Mouse (Mus musculus): ENCODE results near the gene Olfr901. TPM values are rescaled to one million over a fixed set of nuclear protein-coding genes. Genes with fewer than 3 reads are reported as not detected.
"Not testable (repeated sequence)": the region's sequence is repeated elsewhere in the genome, so short reads cannot be mapped to it uniquely, and the experiment has no call there.

Olfr901 gene
- total RNA-seq (2021), result not detected
- long read RNA-seq, experiment 1, result 0 reads
- long read RNA-seq, experiment 2, result 0 reads

- DNase-seq, result no peak
These were observed at the start of gene Olfr901 for GRCm38 (mm10) chr9:38429155-38429554. Olfr901 (plus strand) TSS chr9:38429455.

DNA sequence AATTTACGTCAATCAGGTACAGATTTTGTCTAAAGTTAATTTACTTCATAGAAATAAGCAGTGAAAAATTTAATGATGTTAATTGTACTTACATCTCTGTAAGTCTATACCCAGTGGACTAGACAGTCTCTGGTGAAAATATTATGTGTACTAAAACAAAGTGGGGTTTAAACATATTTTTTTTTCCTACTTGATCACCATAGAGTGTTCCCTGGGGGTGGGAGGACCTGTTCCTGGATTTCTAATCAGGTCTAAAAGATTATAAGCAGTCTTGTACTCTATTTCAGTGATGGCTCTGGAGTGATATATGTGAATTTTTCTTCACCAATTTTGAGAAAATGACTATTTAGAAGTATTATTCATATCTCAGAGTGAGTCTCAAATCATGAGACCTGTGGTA is 27.9 kb upstream of the Olfr901 start, which contains the start of gene Olfr147:
Olfr147 (plus strand) TSS at position 301 of the 400 bp plus-strand sequence.
- DNase-seq, result no peak

DNA sequence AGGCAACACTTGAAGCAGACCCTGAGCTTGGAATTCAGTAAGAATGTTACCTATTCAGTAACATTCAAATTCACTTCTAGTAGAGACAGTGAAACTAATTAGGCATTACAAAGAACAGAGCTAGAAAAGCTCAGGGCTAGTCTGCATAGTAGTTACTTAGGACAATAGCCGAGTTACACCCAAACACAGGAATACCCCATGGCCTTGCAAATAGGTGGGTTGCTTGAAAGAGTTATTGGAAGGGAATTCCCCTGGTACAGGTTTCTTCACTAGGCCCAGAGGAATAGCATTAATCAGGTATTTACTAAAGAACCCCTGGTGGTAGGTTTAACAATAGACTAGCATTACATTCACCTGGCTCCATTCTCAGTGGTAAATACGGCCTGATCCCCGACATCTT is 21.8 kb upstream of the Olfr901 start:
- not testable (repeated sequence) for DNase-seq

- DNase-seq, result not testable (repeated sequence)
These were observed 15.8 kb upstream of the Olfr901 start for GRCm38 (mm10) chr9:38413502-38413901.

GRCm38 (mm10) chr9:38423801-38424200 is 5.5 kb upstream of the Olfr901 start:
- no peak for DNase-seq

- no peak for DNase-seq
These were observed 2.2 kb upstream of the Olfr901 start for GRCm38 (mm10) chr9:38427026-38427425.

- DNase-seq, result no peak
These were observed 18.1 kb downstream of the Olfr901 start, which contains the start of gene Olfr902 for GRCm38 (mm10) chr9:38447352-38447751. Olfr902 (plus strand) TSS chr9:38447652.

DNA sequence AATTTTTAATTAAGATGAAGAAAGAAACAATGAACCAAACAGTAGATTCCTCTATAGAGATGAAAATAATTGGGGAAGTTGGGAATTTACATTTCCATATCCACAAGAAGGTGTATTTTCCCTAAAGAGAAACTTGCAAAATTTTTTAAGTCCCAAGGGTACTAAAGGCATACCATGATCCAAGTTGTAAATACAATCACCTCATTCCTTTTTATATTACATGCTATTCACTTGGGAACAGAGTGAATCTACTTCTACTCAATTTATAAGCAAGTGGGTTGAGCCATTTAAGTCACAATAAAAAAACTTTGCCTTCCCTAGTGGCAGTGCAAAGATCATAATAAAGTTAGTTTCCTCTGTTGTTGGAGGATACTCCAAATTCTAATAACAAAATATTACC is 33.6 kb downstream of the Olfr901 start, which contains the start of gene Olfr904:
Olfr904 (plus strand) TSS at position 301 of the 400 bp plus-strand sequence.
- DNase-seq, result no peak

DNA sequence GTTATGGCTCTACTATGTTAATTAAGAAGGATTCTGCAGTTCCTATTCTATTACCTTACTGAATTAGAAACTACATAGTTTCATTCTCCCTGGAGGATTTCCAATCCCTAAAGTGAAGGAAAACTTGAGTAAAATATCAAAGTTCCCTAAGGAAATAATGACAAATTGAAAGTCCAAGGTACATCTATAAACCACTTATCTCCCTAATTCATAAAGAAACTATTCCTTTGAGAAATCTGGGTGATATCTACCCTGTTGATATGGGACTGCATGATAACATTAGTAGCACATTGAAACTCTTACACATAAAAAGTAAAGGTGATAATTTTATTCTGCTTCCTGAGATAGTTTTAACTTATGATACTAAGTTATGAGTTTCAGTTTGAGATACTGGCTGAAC is 41.6 kb downstream of the Olfr901 start, which contains the start of gene Olfr905:
Olfr905 (plus strand) TSS at position 301 of the 400 bp plus-strand sequence.
- no peak for DNase-seq

Other genes with a start within 250 kb of the Olfr901 start
- not detected for gene Olfr891, start 248.6 kb upstream of the Olfr901 start, total RNA-seq (2021)
- gene Olfr893, start 221.1 kb upstream of the Olfr901 start, total RNA-seq (2021), result not detected
- not detected for gene Olfr894, start 211.4 kb upstream of the Olfr901 start, total RNA-seq (2021)
- gene Olfr143, start 176.7 kb upstream of the Olfr901 start, total RNA-seq (2021), result not detected
- not detected for gene Olfr895, start 161.6 kb upstream of the Olfr901 start, total RNA-seq (2021)
- gene Olfr896-ps1, start 138.3 kb upstream of the Olfr901 start, total RNA-seq (2021), result not detected
- not detected for gene Olfr25, start 100.4 kb upstream of the Olfr901 start, total RNA-seq (2021)
- not detected for gene Olfr898, start 81.0 kb upstream of the Olfr901 start, total RNA-seq (2021)
- not detected for gene Olfr250, start 62.6 kb upstream of the Olfr901 start, total RNA-seq (2021)
- not detected for gene Olfr251, start 52.4 kb upstream of the Olfr901 start, total RNA-seq (2021)
- not detected for gene Olfr147, start 27.8 kb upstream of the Olfr901 start, total RNA-seq (2021)
- gene Olfr902, start 18.2 kb downstream of the Olfr901 start, total RNA-seq (2021), result not detected
- gene Olfr904, start 33.7 kb downstream of the Olfr901 start, total RNA-seq (2021), result not detected
- not detected for gene Olfr905, start 41.7 kb downstream of the Olfr901 start, total RNA-seq (2021)
- not detected for gene Olfr906, start 57.6 kb downstream of the Olfr901 start, total RNA-seq (2021)
- not detected for gene Olfr907, start 66.3 kb downstream of the Olfr901 start, total RNA-seq (2021)
- not detected for gene Olfr911-ps1, start 92.1 kb downstream of the Olfr901 start, total RNA-seq (2021)
- gene Olfr910, start 108.4 kb downstream of the Olfr901 start, total RNA-seq (2021), result not detected
- gene Olfr912, start 150.7 kb downstream of the Olfr901 start, total RNA-seq (2021), result not detected
- not detected for gene Olfr913, start 163.3 kb downstream of the Olfr901 start, total RNA-seq (2021)
- gene Olfr914, start 175.6 kb downstream of the Olfr901 start, total RNA-seq (2021), result not detected
- not detected for gene Olfr916, start 230.4 kb downstream of the Olfr901 start, total RNA-seq (2021)
- not detected for gene Olfr917, start 236.4 kb downstream of the Olfr901 start, total RNA-seq (2021)
- gene Olfr918, start 245.1 kb downstream of the Olfr901 start, total RNA-seq (2021), result not detected